ENCODE assay signal across 19 mouse cellular contexts in the genomic region with DNA sequence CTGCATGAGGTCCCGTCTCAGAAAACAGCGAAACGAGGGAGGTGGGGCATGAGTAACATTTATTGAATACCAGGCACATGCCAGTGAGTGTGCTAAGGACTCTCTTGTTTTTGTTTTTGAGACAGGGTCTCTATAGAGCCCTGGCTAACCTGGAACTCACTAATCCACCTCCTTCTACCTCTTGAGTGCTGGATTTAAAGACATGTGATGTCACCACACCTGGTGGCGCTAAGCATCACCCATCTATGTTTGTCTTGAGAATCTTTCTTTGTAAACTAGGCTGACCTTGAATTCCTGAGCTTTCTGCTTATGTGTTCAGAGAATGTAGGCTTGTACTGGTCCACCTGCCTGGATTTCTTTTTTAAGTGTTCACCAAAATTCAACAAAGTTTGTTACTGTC. TPM values are rescaled to one million over a fixed set of nuclear protein-coding genes. Genes with fewer than 3 reads are reported as not detected.
DNase-seq lines count a peak whose midpoint lies in the region; ATAC-seq and TF ChIP-seq lines count a peak whose summit lies in the region.
"Had no signal": no experiment of that assay in that cellular context is flagged by ENCODE, and none has a peak within 500 bp of the region (broad histone marks: within the 10 kb centered on the region; RNA-seq: fewer than 3 reads in every experiment).

No protein-coding gene starts in this region.

- no peaks in the 10 kb centered on the region; the same call in 1 of the 2 replicates for H3K36me3 ChIP-seq in lung, postnatal 0 days (ENCODE audit: insufficient read depth, low read length)
- H3K36me3 ChIP-seq in intestine, embryonic 16.5 days (ENCODE audit: control insufficient read depth, insufficient read depth, low read length), result no peaks in the 10 kb centered on the region

- H3K4me3 ChIP-seq in lung, postnatal 0 days (ENCODE audit: low read depth, low read length), result no peak overlapping the region
- H3K4me3 ChIP-seq in intestine, embryonic 16.5 days (ENCODE audit: low read length), result no peak overlapping the region
- H3K4me3 ChIP-seq: forebrain, embryonic 10.5 days; heart, embryonic 13.5 days; hindbrain, embryonic 15.5 days; limb, embryonic 13.5 days had no signal

- no peaks in the 10 kb centered on the region for H3K27me3 ChIP-seq in lung, postnatal 0 days (replicated peaks; ENCODE audit: insufficient read depth, low read length)
- no peaks in the 10 kb centered on the region for H3K27me3 ChIP-seq in intestine, embryonic 16.5 days (replicated peaks; ENCODE audit: control insufficient read depth, insufficient read depth, low read length)
- H3K27me3 ChIP-seq: CH12.LX; heart, embryonic 13.5 days; hindbrain, embryonic 15.5 days; limb, embryonic 13.5 days had no signal

- no peak for TF ChIP-seq EP300 in lung, postnatal 0 days (IDR thresholded peaks at IDR 0.05)

- H3K9ac ChIP-seq in lung, postnatal 0 days (replicated peaks; ENCODE audit: low read depth), result no peak overlapping the region
- H3K9ac ChIP-seq in intestine, embryonic 16.5 days (ENCODE audit: low read depth, low read length), result no peak overlapping the region
- H3K9ac ChIP-seq: forebrain, postnatal 0 days; heart, embryonic 13.5 days; hindbrain, embryonic 15.5 days; limb, embryonic 13.5 days had no signal

- peak; percentile 64 for DNase-seq in heart, adult 11 months
- no peak for DNase-seq in heart, adult 18-20 months
- DNase-seq in lung, postnatal 0 days (ENCODE audit: low spot score), result peak; percentile 36
- DNase-seq in lung, adult 18-20 months, result no peak
- DNase-seq in cerebellum, adult 11 months, result no peak
- DNase-seq in thymus, postnatal 10 days (ENCODE audit: low spot score in 2 of 2), result no peak
- DNase-seq in cerebellum, postnatal 14 days, result no peak
- DNase-seq: adrenal gland, adult 2 months; cerebellum, adult 11-12 months; forebrain, postnatal 0 days; heart, postnatal 36 days; kidney, adult 11 months; thymus, postnatal 36 days had no signal

- peak; percentile 70 for ATAC-seq in lung, postnatal 0 days
- ATAC-seq in intestine, embryonic 16.5 days, result peak; percentile 40; the same call in 1 of the 2 replicates
- ATAC-seq: forebrain, postnatal 0 days had no signal

- no peak overlapping the region for H3K4me2 ChIP-seq in lung, postnatal 0 days (replicated peaks; ENCODE audit: low read depth, low read length)
- no peak overlapping the region for H3K4me2 ChIP-seq in intestine, embryonic 16.5 days (ENCODE audit: low read depth, low read length)
- H3K4me2 ChIP-seq: heart, embryonic 13.5 days; hindbrain, embryonic 15.5 days; limb, embryonic 13.5 days had no signal

- TF ChIP-seq CTCF in lung, postnatal 0 days (IDR thresholded peaks at IDR 0.05), result no peak

- H3K9me3 ChIP-seq in lung, postnatal 0 days (ENCODE audit: low read length), result no peaks in the 10 kb centered on the region
- no peaks in the 10 kb centered on the region for H3K9me3 ChIP-seq in intestine, embryonic 16.5 days (ENCODE audit: control insufficient read depth, low read length)
- H3K9me3 ChIP-seq: forebrain, embryonic 10.5 days; heart, embryonic 13.5 days; hindbrain, embryonic 15.5 days; limb, embryonic 13.5 days had no signal

- H3K27ac ChIP-seq in lung, postnatal 0 days (ENCODE audit: low read length), result peak overlapping the region; percentile 34
- 0 out of 2 replicates have a peak overlapping the region, but pooled peaks have one; percentile 13 for H3K27ac ChIP-seq in intestine, embryonic 16.5 days (ENCODE audit: low read length)
- H3K27ac ChIP-seq: forebrain, embryonic 10.5 days; heart, embryonic 13.5 days; hindbrain, embryonic 15.5 days; limb, embryonic 13.5 days had no signal

- WGBS in lung, postnatal 0 days, result 38% methylated on average over 4 of the region's 4 CpGs
- WGBS in intestine, embryonic 16.5 days, result 68% methylated on average over 4 of the region's 4 CpGs

- H3K4me1 ChIP-seq in lung, postnatal 0 days (ENCODE audit: insufficient read depth, low read depth, low read length), result peaks cover 5% of the 10 kb centered on the region; the same call in 1 of the 2 replicates
- no peaks in the 10 kb centered on the region for H3K4me1 ChIP-seq in intestine, embryonic 16.5 days (ENCODE audit: control insufficient read depth, insufficient read depth, low read length)
- H3K4me1 ChIP-seq: forebrain, embryonic 10.5 days; hindbrain, embryonic 15.5 days had no signal

RNA-seq across cellular contexts. Expression of gene Snap23, which starts 10.3 kb away (rescaled TPM):
- 10 to 100 TPM; 59.0 to 59.7 TPM for total RNA-seq in heart, adult 18-20 months (2021)
- polyA plus RNA-seq in lung, postnatal 0 days (2015; fragmentation: Nextera tagmentation; extraction: Ambion mirVana), result 40.0 and 48.0 TPM in 2 replicates
- polyA plus RNA-seq in intestine, embryonic 16.5 days (2015; fragmentation: Nextera tagmentation; extraction: Ambion mirVana), result 54.6 and 55.8 TPM in 2 replicates

RNA-seq across cellular contexts. Expression of gene Zfp106, which starts 14.2 kb away (rescaled TPM):
- 100 to 1,000 TPM; 496 TPM for total RNA-seq in heart, adult 18-20 months (2021)
- polyA plus RNA-seq in lung, postnatal 0 days (2015; fragmentation: Nextera tagmentation; extraction: Ambion mirVana), result 28.2 and 28.5 TPM in 2 replicates
- 36.2 and 37.0 TPM in 2 replicates for polyA plus RNA-seq in intestine, embryonic 16.5 days (2015; fragmentation: Nextera tagmentation; extraction: Ambion mirVana)

RNA-seq across cellular contexts. Expression of gene Haus2, which starts 31.4 kb away (rescaled TPM):
- 10 to 100 TPM in 1 of 2 experiments, 1 to 10 TPM in 1; 9.9 to 11.5 TPM for total RNA-seq in heart, adult 18-20 months (2021)
- 13.2 and 14.2 TPM in 2 replicates for polyA plus RNA-seq in lung, postnatal 0 days (2015; fragmentation: Nextera tagmentation; extraction: Ambion mirVana)
- polyA plus RNA-seq in intestine, embryonic 16.5 days (2015; fragmentation: Nextera tagmentation; extraction: Ambion mirVana), result 16.9 and 20.6 TPM in 2 replicates

RNA-seq across cellular contexts. Expression of gene Lrrc57, which starts 31.5 kb away (rescaled TPM):
- 10 to 100 TPM; 16.9 to 17.1 TPM for total RNA-seq in heart, adult 18-20 months (2021)
- 24.7 and 28.2 TPM in 2 replicates for polyA plus RNA-seq in lung, postnatal 0 days (2015; fragmentation: Nextera tagmentation; extraction: Ambion mirVana)
- polyA plus RNA-seq in intestine, embryonic 16.5 days (2015; fragmentation: Nextera tagmentation; extraction: Ambion mirVana), result 19.5 and 22.4 TPM in 2 replicates

RNA-seq across cellular contexts. Expression of gene Stard9, which starts 51.1 kb away (rescaled TPM):
- total RNA-seq in heart, adult 18-20 months (2021), result 1 to 10 TPM; 4.3 to 5.8 TPM
- 15.4 and 17.8 TPM in 2 replicates for polyA plus RNA-seq in lung, postnatal 0 days (2015; fragmentation: Nextera tagmentation; extraction: Ambion mirVana)
- polyA plus RNA-seq in intestine, embryonic 16.5 days (2015; fragmentation: Nextera tagmentation; extraction: Ambion mirVana), result 2.5 and 3.3 TPM in 2 replicates

Comparison
In these comparisons a context has a peak if more than half of its experiments do, and no peak if none do; other contexts are left out.
1. DNase-seq: peak in heart, adult 11 months (single experiment) and lung, postnatal 0 days (single experiment); none in heart, adult 18-20 months (0 of 2), lung, adult 18-20 months (0 of 2), cerebellum, adult 11 months (single experiment), thymus, postnatal 10 days (0 of 2) and cerebellum, postnatal 14 days (0 of 2).